Mouse (Mus musculus) adrenal gland, postnatal 4 days (tissue): ENCODE measurements around the gene Dbn1. TPM values are rescaled to one million over a fixed set of nuclear protein-coding genes. Genes with fewer than 3 reads are reported as not detected.

Source experiments
- microRNA-seq: library from miRNA; unstranded; fragments of <30 nt; microRNA quantifications from one replicate; pipeline ENCODE4 v1.2.0, GENCODE M21; 2021
- total RNA-seq, 2 experiments: library from RNA; stranded (reverse); gene quantifications; 2 replicates each; pipeline ENCODE4 v1.2.3; 2021

Gene Dbn1
- total RNA-seq, 2 experiments from 2014 or later: 56.4 to 75.6 TPM

Small RNA genes within 50 kb of the gene (microRNA-seq; reads per million reads assigned to microRNA genes)
- 1.3 reads per million for gene Mir6943
- 7.9 reads per million, percentile 21 among the genes with 10 or more reads in this experiment for gene Mir6944
- gene Mir6945: not detected

Other genes with a start within 250 kb of the Dbn1 start
- 100 to 1,000 TPM; 190 to 193 TPM for gene Prelid1, start 167.6 kb downstream of the Dbn1 start, total RNA-seq
- 10 to 100 TPM; 79.8 to 86.9 TPM for gene Rab24, start 166.2 kb downstream of the Dbn1 start, total RNA-seq
- 10 to 100 TPM; 16.2 to 18.0 TPM for gene Mxd3, start 158.3 kb downstream of the Dbn1 start, total RNA-seq
- 100 to 1,000 TPM; 105 to 114 TPM for gene Lman2, start 125.3 kb downstream of the Dbn1 start, total RNA-seq
- gene Rgs14, start 118.4 kb downstream of the Dbn1 start, total RNA-seq: 1 to 10 TPM; 1.0 to 1.1 TPM
- gene Slc34a1, start 89.9 kb downstream of the Dbn1 start, total RNA-seq: 100 to 1,000 TPM in 1 of 2 experiments, 1 to 10 TPM in 1; 3.5 to 132 TPM
- gene Pfn3, start 72.9 kb downstream of the Dbn1 start, total RNA-seq: not detected
- gene F12, start 61.3 kb downstream of the Dbn1 start, total RNA-seq: 10 to 100 TPM in 1 of 2 experiments, 1 to 10 TPM in 1; 1.3 to 36.6 TPM
- gene Grk6, start 43.0 kb downstream of the Dbn1 start, total RNA-seq: 10 to 100 TPM; 54.3 to 56.7 TPM
- 1 to 10 TPM; 6.4 to 8.0 TPM for gene Prr7, start 23.8 kb downstream of the Dbn1 start, total RNA-seq
- gene Pdlim7, start 25.6 kb upstream of the Dbn1 start, total RNA-seq: 10 to 100 TPM; 44.5 to 47.1 TPM
- 1 to 10 TPM; 2.6 to 4.7 TPM for gene Dok3, start 41.2 kb upstream of the Dbn1 start, total RNA-seq
- 10 to 100 TPM; 54.0 to 57.4 TPM for gene Ddx41, start 48.5 kb upstream of the Dbn1 start, total RNA-seq
- 10 to 100 TPM; 61.6 to 76.7 TPM for gene Fam193b, start 83.0 kb upstream of the Dbn1 start, total RNA-seq
- 100 to 1,000 TPM; 167 to 169 TPM for gene Tmed9, start 85.6 kb upstream of the Dbn1 start, total RNA-seq
- 10 to 100 TPM; 16.5 to 18.8 TPM for gene B4galt7, start 111.8 kb upstream of the Dbn1 start, total RNA-seq
- 10 to 100 TPM; 40.7 to 41.4 TPM for gene Caml, start 134.9 kb upstream of the Dbn1 start, total RNA-seq
- 10 to 100 TPM; 57.1 to 57.2 TPM for gene Ddx46, start 146.9 kb upstream of the Dbn1 start, total RNA-seq
- 10 to 100 TPM; 64.5 to 66.0 TPM for gene B230219D22Rik, start 205.0 kb upstream of the Dbn1 start, total RNA-seq
- gene Txndc15, start 226.5 kb upstream of the Dbn1 start, total RNA-seq: 10 to 100 TPM; 53.9 to 54.3 TPM
- gene Pcbd2, start 239.3 kb upstream of the Dbn1 start, total RNA-seq: 10 to 100 TPM; 55.0 to 56.2 TPM